Comparison of ENCODE assay signal across 8 mouse cellular contexts in genomic region chr5:139381586-139382513, GRCm38 (mm10). TPM values are rescaled to one million over a fixed set of nuclear protein-coding genes. Genes with fewer than 3 reads are reported as not detected.
A peak's percentile ranks its signal among the peaks of the same experiment; 100 is the strongest.
DNase-seq lines count a peak whose midpoint lies in the region; ATAC-seq and TF ChIP-seq lines count a peak whose summit lies in the region.

No protein-coding gene starts in this region.

- H3K36me3 ChIP-seq in stomach, postnatal 0 days (ENCODE audit: control insufficient read depth, insufficient read depth, low read length): no peaks in the 10 kb centered on the region

- H3K9me3 ChIP-seq in stomach, postnatal 0 days (ENCODE audit: control insufficient read depth, low read length): no peaks in the 10 kb centered on the region

- H3K4me2 ChIP-seq in stomach, postnatal 0 days (replicated peaks; ENCODE audit: low read depth): no peak overlapping the region; the same call in 1 of the 2 replicates

- 65% methylated on average over 16 of the region's 18 CpGs for WGBS in stomach, postnatal 0 days

- peak overlapping the region; percentile 54; the same call in 1 of the 2 replicates for H3K27ac ChIP-seq in stomach, postnatal 0 days (replicated peaks)

- ATAC-seq in inflammation-experienced regulatory T-cells, adult 6 months: peak; percentile 77
- no peak for ATAC-seq in stomach, postnatal 0 days (ENCODE audit: low FRiP score, low TSS enrichment)

- H3K27me3 ChIP-seq in stomach, postnatal 0 days (ENCODE audit: control insufficient read depth, insufficient read depth, low read length): no peaks in the 10 kb centered on the region

- no peak overlapping the region for H3K4me3 ChIP-seq in stomach, postnatal 0 days (ENCODE audit: low read depth, low read length)

- peaks cover 15% of the 10 kb centered on the region; the same call in 1 of the 2 replicates for H3K4me1 ChIP-seq in stomach, postnatal 0 days (replicated peaks; ENCODE audit: control insufficient read depth, insufficient read depth)

- DNase-seq in kidney, adult 11 months: peak; percentile 56
- DNase-seq in kidney, postnatal 10 days: no peak
- peak; percentile 86 for DNase-seq in c-Kit-positive CD71-positive TER-119-negative erythroid progenitor cells, embryonic 14.5 days (ENCODE audit: low read depth)
- DNase-seq in lung, postnatal 25 days (ENCODE audit: low spot score): peak; percentile 71
- DNase-seq in stomach, postnatal 0 days (ENCODE audit: low spot score): no peak
- DNase-seq in urinary bladder, adult 2 months (ENCODE audit: low spot score): no peak
- no peak for DNase-seq in cerebellum, adult 11 months

- H3K9ac ChIP-seq in stomach, postnatal 0 days (ENCODE audit: low read length): no peak overlapping the region

- no peak for TF ChIP-seq EP300 in stomach, postnatal 0 days (optimal IDR thresholded peaks at IDR 0.05)

- TF ChIP-seq CTCF in stomach, postnatal 0 days (IDR thresholded peaks at IDR 0.05; ENCODE audit: low read depth): no peak; the same call in 1 of the 2 replicates

RNA-seq across cellular contexts. Expression of gene Gpr146, which starts 4.4 kb away (rescaled TPM):
- polyA plus RNA-seq in inflammation-experienced regulatory T-cells, adult 6 months (2017; shearing (Covaris generic)): 1 to 10 TPM; 3.9 to 5.8 (median 5.2) TPM
- polyA plus RNA-seq in stomach, postnatal 0 days (2015; fragmentation: Nextera tagmentation; extraction: Ambion mirVana): 3.5 TPM in 2 replicates
- polyA plus RNA-seq in urinary bladder, adult 2 months (2012; rRNA removed): 16.4 and 22.2 TPM in 2 replicates

RNA-seq across cellular contexts. Expression of gene C130050O18Rik, which starts 23.2 kb away (rescaled TPM):
- not detected for polyA plus RNA-seq in inflammation-experienced regulatory T-cells, adult 6 months (2017; shearing (Covaris generic))
- polyA plus RNA-seq in stomach, postnatal 0 days (2015; fragmentation: Nextera tagmentation; extraction: Ambion mirVana): 0.41 and 0.46 TPM in 2 replicates
- polyA plus RNA-seq in urinary bladder, adult 2 months (2012; rRNA removed): 0.65 and 0.96 TPM in 2 replicates

RNA-seq across cellular contexts. Expression of gene Cyp2w1, which starts 29.4 kb away (rescaled TPM):
- not detected for polyA plus RNA-seq in inflammation-experienced regulatory T-cells, adult 6 months (2017; shearing (Covaris generic))
- 4.8 and 8.5 TPM in 2 replicates for polyA plus RNA-seq in stomach, postnatal 0 days (2015; fragmentation: Nextera tagmentation; extraction: Ambion mirVana)
- not detected in 2 replicates for polyA plus RNA-seq in urinary bladder, adult 2 months (2012; rRNA removed)

RNA-seq across cellular contexts. Expression of gene Cox19, which starts 30.6 kb away (rescaled TPM):
- polyA plus RNA-seq in inflammation-experienced regulatory T-cells, adult 6 months (2017; shearing (Covaris generic)): 10 to 100 TPM; 52.5 to 66.7 (median 65.2) TPM
- 109 and 114 TPM in 2 replicates for polyA plus RNA-seq in stomach, postnatal 0 days (2015; fragmentation: Nextera tagmentation; extraction: Ambion mirVana)
- 45.3 and 52.4 TPM in 2 replicates for polyA plus RNA-seq in urinary bladder, adult 2 months (2012; rRNA removed)

RNA-seq across cellular contexts. Expression of gene Gper1, which starts 41.1 kb away (rescaled TPM):
- polyA plus RNA-seq in inflammation-experienced regulatory T-cells, adult 6 months (2017; shearing (Covaris generic)): not detected
- 2.8 and 3.2 TPM in 2 replicates for polyA plus RNA-seq in stomach, postnatal 0 days (2015; fragmentation: Nextera tagmentation; extraction: Ambion mirVana)
- 0.96 and 1.5 TPM in 2 replicates for polyA plus RNA-seq in urinary bladder, adult 2 months (2012; rRNA removed)

Comparison
In these comparisons a context has a peak if more than half of its experiments do, and no peak if none do; other contexts are left out.
1. DNase-seq: peak in kidney, adult 11 months (single experiment), c-Kit-positive CD71-positive TER-119-negative erythroid progenitor cells, embryonic 14.5 days (single experiment) and lung, postnatal 25 days (single experiment); none in kidney, postnatal 10 days (single experiment), stomach, postnatal 0 days (single experiment), urinary bladder, adult 2 months (single experiment) and cerebellum, adult 11 months (single experiment).